Mouse (Mus musculus) embryonic facial prominence, embryonic 14.5 days (tissue): Measurements from ENCODE around the gene Map3k3. TPM values are rescaled to one million over a fixed set of nuclear protein-coding genes. Genes with fewer than 3 reads are reported as not detected.
"Not testable (repeated sequence)": the region's sequence is repeated elsewhere in the genome, so short reads cannot be mapped to it uniquely, and the experiment has no call there.

Source experiments
- ATAC-seq: fragments of 200-750 bp; cut with Nextera tagmentation; 2 replicates; pipeline ENCODE4 v1.8.0; 2017; ENCODE audit warnings: low read depth, moderate number of reproducible peaks, moderate TSS enrichment
- DNase-seq: peaks from one replicate; pipeline ENCODE4 v3.0.0-alpha.2; 2015; ENCODE audit warnings: low spot score
- H3K27ac ChIP-seq: fragments of 300-500 bp; sonication (generic); replicated peaks from 2 replicates; pipeline ENCODE4 v1.5.1; 2014; ENCODE audit warnings: low read depth, mild to moderate bottlenecking, low read length, moderate library complexity
- H3K27me3 ChIP-seq: fragments of 300-500 bp; sonication (generic); replicated peaks from 2 replicates; pipeline ENCODE4 v1.6.1; 2014; ENCODE audit warnings: low read length; ENCODE audit not compliant: control insufficient read depth, insufficient read depth
- H3K36me3 ChIP-seq: fragments of 300-500 bp; sonication (generic); 2 replicates; pipeline ENCODE4 v1.6.1; 2014; ENCODE audit warnings: low read length, mixed read lengths; ENCODE audit not compliant: control insufficient read depth, insufficient read depth
- H3K4me1 ChIP-seq: fragments of 300-500 bp; sonication (generic); 2 replicates; pipeline ENCODE4 v1.6.1; 2014; ENCODE audit warnings: antibody characterized with exemption, low read length; ENCODE audit not compliant: control insufficient read depth, insufficient read depth
- H3K4me2 ChIP-seq: fragments of 300-500 bp; sonication (generic); 2 replicates; pipeline ENCODE4 v1.6.1; 2014; ENCODE audit warnings: low read depth, mild to moderate bottlenecking, low read length, moderate library complexity, mixed read lengths
- H3K4me3 ChIP-seq: fragments of 300-500 bp; sonication (generic); 2 replicates; pipeline ENCODE4 v1.5.1; 2014; ENCODE audit warnings: low read depth, mild to moderate bottlenecking, low read length
- H3K9ac ChIP-seq: fragments of 300-500 bp; sonication (generic); 2 replicates; pipeline ENCODE4 v1.6.1; 2014; ENCODE audit warnings: low read depth, mild to moderate bottlenecking, low read length, moderate library complexity, mixed read lengths
- H3K9me3 ChIP-seq: fragments of 300-500 bp; sonication (generic); 2 replicates; pipeline ENCODE4 v1.6.1; 2016; ENCODE audit warnings: low read length; ENCODE audit not compliant: control insufficient read depth
- WGBS: fragments of 180-500 bp; shearing (Covaris S2); extraction: QIAGEN DNeasy Blood & Tissue Kit; methylation state at CpG from one replicate; pipeline ENCODE4 v1.1.7; 2014; 5-methylcytosine and 5-hydroxymethylcytosine counted together
- polyA plus RNA-seq: library from polyadenylated mRNA; unstranded; fragments of >200 nt; fragmentation: Nextera tagmentation; extraction: Ambion mirVana; gene quantifications from 2 replicates; pipeline ENCODE4 v1.2.1, GENCODE M21; 2014

Gene Map3k3
- polyA plus RNA-seq, 1 experiment from 2014 or later = 30.4 TPM

DNA sequence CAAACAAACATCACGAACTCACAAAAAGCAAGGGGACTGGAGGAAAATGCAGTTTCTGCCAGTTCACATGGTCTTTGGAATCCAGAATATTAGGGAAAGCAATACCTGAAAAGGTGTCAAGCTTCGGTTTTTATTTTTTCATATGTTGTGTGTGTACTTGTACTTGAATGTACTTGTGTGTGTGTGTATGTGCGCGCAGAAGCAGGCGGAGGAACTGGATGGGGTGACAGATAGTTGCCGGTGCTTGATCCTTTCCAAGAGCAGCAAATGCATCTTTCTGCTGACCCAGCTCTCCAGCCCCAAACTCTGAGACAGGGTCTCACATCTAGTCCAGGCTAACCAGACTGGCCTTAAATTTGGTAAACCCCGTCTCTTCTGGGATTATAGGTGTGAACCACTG is 110.5 kb downstream of the Map3k3 start:
- Histone ChIP-seq H3K4me1 (peaks cover 5% of the 10 kb centered on the region), H3K36me3 (peaks cover 32% of the 10 kb centered on the region), H3K9ac (no peak overlapping the region), H3K27me3 (no peaks in the 10 kb centered on the region), H3K9me3 (no peaks in the 10 kb centered on the region), H3K4me2 (no peak overlapping the region), H3K27ac (no peak overlapping the region), H3K4me3 (no peak overlapping the region)
- WGBS = 89% methylated on average over 7 of the region's 7 CpGs
- ATAC-seq = no peak
- no peak for DNase-seq

DNA sequence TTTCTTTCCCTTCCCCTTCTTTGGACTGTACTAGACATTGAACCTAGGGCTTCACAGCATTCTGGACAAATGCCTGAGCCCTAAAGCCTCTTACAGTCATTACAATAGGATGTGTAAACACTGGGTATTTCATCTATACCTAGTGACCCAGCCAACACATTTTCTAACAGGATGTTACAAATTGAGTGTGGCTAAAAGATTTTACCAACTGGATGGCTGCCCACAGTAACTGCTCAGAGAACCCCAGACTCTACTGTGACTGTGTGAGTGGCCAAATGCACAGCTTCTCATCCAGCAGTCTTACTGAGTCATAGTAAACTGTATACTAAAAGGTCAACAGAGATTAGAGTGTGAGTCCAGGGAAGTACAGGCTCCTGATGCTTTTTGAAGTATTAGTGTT is 110.9 kb downstream of the Map3k3 start:
- no peak overlapping the region for H3K9ac ChIP-seq
- no peaks in the 10 kb centered on the region for H3K27me3 ChIP-seq
- H3K4me3 ChIP-seq = no peak overlapping the region
- H3K27ac ChIP-seq = no peak overlapping the region
- peaks cover 35% of the 10 kb centered on the region for H3K36me3 ChIP-seq
- peaks cover 5% of the 10 kb centered on the region for H3K4me1 ChIP-seq
- no peaks in the 10 kb centered on the region for H3K9me3 ChIP-seq
- no peak overlapping the region for H3K4me2 ChIP-seq
- DNase-seq = peak; percentile 8
- no peak for ATAC-seq

DNA sequence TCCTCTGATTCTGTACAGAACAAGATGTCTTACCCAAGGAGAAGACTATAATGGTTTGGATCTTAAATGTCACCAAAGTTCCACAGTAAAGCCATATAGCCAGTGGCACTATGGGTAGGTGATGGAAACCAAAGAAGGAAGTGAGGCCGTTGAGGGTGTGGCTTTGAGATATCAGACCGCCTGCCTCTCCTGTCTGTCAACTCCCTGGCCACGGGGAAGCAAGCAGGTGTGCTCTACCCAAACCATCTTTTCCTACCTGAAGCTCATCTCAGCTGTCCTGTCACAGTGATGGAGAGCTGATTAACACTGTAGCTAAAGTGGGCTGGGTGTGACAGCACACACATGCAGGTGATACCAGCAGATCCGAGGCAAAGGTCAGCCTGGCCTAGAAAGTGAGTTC is 113.9 kb downstream of the Map3k3 start:
- Histone ChIP-seq H3K27me3 (no peaks in the 10 kb centered on the region), H3K27ac (no peak overlapping the region), H3K4me3 (no peak overlapping the region), H3K9ac (no peak overlapping the region), H3K4me1 (no peaks in the 10 kb centered on the region), H3K36me3 (peaks cover 64% of the 10 kb centered on the region), H3K9me3 (no peaks in the 10 kb centered on the region), H3K4me2 (no peak overlapping the region)
- WGBS = 84% methylated on average over 4 of the region's 4 CpGs
- no peak for ATAC-seq
- DNase-seq = no peak

DNA sequence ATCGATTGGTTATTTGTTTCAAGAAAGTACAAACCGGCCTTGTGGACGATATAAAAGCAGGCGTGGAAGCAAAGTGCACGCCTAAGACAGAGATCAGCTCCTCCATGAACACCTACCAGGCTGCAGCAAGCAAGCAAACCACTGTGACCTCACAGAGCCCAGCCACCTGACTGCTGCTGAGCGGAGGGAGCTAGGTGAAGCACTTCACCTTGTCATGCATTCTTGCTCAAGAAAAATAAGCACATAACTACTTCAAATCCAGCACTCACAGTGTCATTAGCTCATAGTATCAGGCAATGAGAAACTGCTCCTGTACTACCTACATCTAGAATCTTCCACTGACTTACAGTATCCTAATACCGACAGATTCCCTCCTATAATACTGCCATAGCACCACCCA is 115.6 kb downstream of the Map3k3 start:
- 94% methylated on average over 7 of the region's 7 CpGs for WGBS
- H3K4me2 ChIP-seq, H3K27ac ChIP-seq, DNase-seq, H3K4me1 ChIP-seq, ATAC-seq, H3K4me3 ChIP-seq, H3K9ac ChIP-seq, H3K27me3 ChIP-seq, H3K9me3 ChIP-seq: not testable (repeated sequence)
- peaks cover 81% of the 10 kb centered on the region for H3K36me3 ChIP-seq

DNA sequence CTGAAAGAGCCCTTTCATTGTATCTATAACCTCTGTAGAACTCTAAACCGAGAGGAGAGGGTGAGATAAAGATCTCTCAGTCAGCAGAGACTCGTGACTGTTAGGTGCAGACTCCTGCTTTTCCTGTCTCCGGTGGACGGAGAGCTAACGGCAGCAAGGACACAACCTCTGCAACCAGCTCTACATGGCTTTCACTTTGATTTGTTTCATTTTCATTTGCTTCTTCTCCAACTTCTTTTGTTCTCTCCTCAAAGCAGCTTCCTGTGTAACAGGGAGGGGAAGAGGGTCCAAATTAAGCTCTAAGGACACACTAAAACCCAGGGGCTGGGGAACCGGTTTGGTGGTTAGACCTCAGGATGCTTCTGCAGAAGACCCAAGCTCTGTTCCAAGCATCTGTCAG is 116.3 kb downstream of the Map3k3 start:
- no peak overlapping the region for H3K27ac ChIP-seq
- no peaks in the 10 kb centered on the region for H3K9me3 ChIP-seq
- H3K36me3 ChIP-seq = peaks cover 88% of the 10 kb centered on the region
- no peak for DNase-seq
- H3K9ac ChIP-seq = no peak overlapping the region
- WGBS = 83% methylated on average over 6 of the region's 6 CpGs
- no peaks in the 10 kb centered on the region for H3K27me3 ChIP-seq
- no peaks in the 10 kb centered on the region for H3K4me1 ChIP-seq
- no peak overlapping the region for H3K4me3 ChIP-seq
- H3K4me2 ChIP-seq = no peak overlapping the region
- ATAC-seq = no peak

DNA sequence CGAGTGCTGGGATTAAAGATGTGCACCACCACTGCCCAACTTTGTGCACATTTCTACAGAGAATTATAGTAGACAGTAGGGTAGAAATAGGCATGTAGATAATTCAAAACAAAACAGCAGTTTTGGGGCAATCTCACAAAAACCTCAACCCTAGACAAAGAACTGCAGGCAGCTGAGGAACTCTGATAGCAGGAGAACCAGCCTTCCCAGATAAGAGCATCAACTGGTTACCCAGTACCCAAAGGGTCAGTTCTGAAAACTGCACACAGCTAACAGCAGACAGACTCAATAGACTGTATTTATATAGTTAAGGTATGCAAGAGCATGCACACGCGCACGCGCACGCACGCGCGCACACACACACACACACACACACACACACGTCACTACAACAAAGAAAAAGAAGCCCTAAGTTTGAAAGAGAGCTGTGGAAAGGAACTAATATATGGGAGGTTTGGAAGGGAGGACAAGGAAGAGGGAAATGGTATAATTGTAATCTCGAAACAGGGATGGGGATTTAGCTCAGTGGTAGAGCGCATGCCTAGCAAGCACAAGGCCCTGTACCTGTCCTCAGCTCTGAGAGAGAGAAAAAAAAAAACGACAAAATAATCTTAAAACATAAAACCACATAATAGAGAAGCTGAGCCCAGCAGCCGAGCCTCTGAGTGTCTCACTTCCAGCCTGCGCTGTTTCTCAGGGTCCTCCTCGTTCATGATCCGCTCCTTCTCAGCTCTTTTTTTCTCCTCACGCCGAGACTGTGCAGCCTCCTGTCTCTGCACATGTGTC is 117.1 kb downstream of the Map3k3 start:
- H3K4me2 ChIP-seq = no peak overlapping the region
- 94% methylated on average over 19 of the region's 19 CpGs for WGBS
- peaks cover 94% of the 10 kb centered on the region for H3K36me3 ChIP-seq
- DNase-seq = no peak
- H3K9ac ChIP-seq = no peak overlapping the region
- no peak for ATAC-seq
- H3K27ac ChIP-seq = no peak overlapping the region
- H3K4me1 ChIP-seq = no peaks in the 10 kb centered on the region
- no peaks in the 10 kb centered on the region for H3K9me3 ChIP-seq
- no peak overlapping the region for H3K4me3 ChIP-seq
- H3K27me3 ChIP-seq = no peaks in the 10 kb centered on the region

DNA sequence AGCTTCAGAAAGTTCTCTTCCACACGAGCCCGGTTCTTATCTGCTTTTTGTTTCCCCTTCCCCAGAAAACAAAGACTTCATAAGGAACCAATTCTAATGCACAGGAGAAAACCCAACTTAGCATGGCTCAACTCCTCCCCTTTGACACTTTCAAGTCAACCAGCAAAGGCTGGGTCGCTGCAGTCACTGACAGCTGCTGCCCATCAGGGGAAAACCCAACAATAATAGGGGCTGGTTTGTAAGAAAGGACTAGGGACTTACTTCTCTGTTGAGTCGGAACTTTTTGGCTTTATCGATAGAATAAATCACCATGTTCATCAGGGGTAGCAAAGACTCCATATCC is 117.7 kb downstream of the Map3k3 start, which contains the start of gene Strada:
Gene Strada (minus strand): TSS at position 46 of the 343 bp plus-strand sequence.
- Histone ChIP-seq H3K27me3 (no peaks in the 10 kb centered on the region), H3K36me3 (peaks cover 94% of the 10 kb centered on the region), H3K4me1 (no peaks in the 10 kb centered on the region), H3K9ac (no peak within 1 kb of the TSS), H3K4me2 (no peak within 1 kb of the TSS), H3K4me3 (no peak within 1 kb of the TSS), H3K9me3 (no peaks in the 10 kb centered on the region), H3K27ac (no peak within 1 kb of the TSS)
- WGBS = 86% methylated on average over 5 of the region's 5 CpGs
- ATAC-seq (no peak), DNase-seq (no peak)

Other genes starting within 250 kb of the Map3k3 start
- gene Cyb561, start 131.3 kb upstream of the Map3k3 start, polyA plus RNA-seq = 19.5 and 21.6 TPM in 2 replicates
- 1.00 and 1.3 TPM in 2 replicates for gene Ace, start 116.7 kb upstream of the Map3k3 start, polyA plus RNA-seq
- gene Ace3, start 89.9 kb upstream of the Map3k3 start, polyA plus RNA-seq = not detected in 2 replicates
- gene Kcnh6, start 76.5 kb upstream of the Map3k3 start, polyA plus RNA-seq = 2.5 and 2.6 TPM in 2 replicates
- 56.0 and 62.8 TPM in 2 replicates for gene Dcaf7, start 47.7 kb upstream of the Map3k3 start, polyA plus RNA-seq
- gene Taco1, start 18.6 kb upstream of the Map3k3 start, polyA plus RNA-seq = 7.8 and 8.2 TPM in 2 replicates
- not detected in 2 replicates for gene Gm10840, start 76.2 kb downstream of the Map3k3 start, polyA plus RNA-seq
- 169 and 216 TPM in 2 replicates for gene Limd2, start 76.2 kb downstream of the Map3k3 start, polyA plus RNA-seq
- gene Strada, start 117.6 kb downstream of the Map3k3 start, polyA plus RNA-seq = 24.0 and 26.2 TPM in 2 replicates
- gene Ccdc47, start 131.7 kb downstream of the Map3k3 start, polyA plus RNA-seq = 76.0 and 77.4 TPM in 2 replicates
- gene Ddx42, start 132.3 kb downstream of the Map3k3 start, polyA plus RNA-seq = 62.7 and 69.1 TPM in 2 replicates
- gene Ftsj3, start 171.5 kb downstream of the Map3k3 start, polyA plus RNA-seq = 47.9 and 58.1 TPM in 2 replicates
- gene Psmc5, start 171.5 kb downstream of the Map3k3 start, polyA plus RNA-seq = 231 and 259 TPM in 2 replicates
- 87.6 and 102 TPM in 2 replicates for gene Smarcd2, start 188.4 kb downstream of the Map3k3 start, polyA plus RNA-seq
- 0.24 and 0.74 TPM in 2 replicates for gene Tcam1, start 192.1 kb downstream of the Map3k3 start, polyA plus RNA-seq
- not detected in 2 replicates for gene Gh, start 217.3 kb downstream of the Map3k3 start, polyA plus RNA-seq
- 3.2 and 3.7 TPM in 2 replicates for gene Cd79b, start 230.1 kb downstream of the Map3k3 start, polyA plus RNA-seq